Comparison of ENCODE assay signal across 18 mouse cellular contexts in the genomic region with DNA sequence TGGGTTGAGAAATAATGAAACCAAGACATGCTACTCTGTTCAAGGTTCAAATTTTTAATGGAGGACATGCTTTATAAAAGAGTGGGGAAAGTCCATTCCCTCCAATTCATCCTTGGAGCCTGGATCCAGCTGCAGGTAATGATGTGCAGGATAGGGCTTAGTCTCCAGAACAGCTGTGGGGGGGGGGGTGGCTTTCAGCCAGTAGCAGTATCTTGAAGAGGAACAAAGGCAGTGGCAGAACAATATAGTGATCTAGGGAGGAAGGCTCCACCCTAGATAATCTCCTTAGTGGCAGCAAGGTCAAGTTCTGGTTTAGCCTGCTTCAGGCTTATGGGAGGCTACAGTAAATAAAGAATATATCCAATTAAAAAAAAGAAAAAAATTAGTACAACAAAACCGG.
"Had no signal": no experiment of that assay in that cellular context is flagged by ENCODE, and none has a peak within 500 bp of the region (broad histone marks: within the 10 kb centered on the region; RNA-seq: fewer than 3 reads in every experiment).

No protein-coding gene starts in this region.

- H3K9ac ChIP-seq: liver, embryonic 13.5 days; liver, embryonic 15.5 days; liver, postnatal 0 days; lung, embryonic 14.5 days; neural tube, embryonic 13.5 days; neural tube, embryonic 15.5 days had no signal

- H3K9me3 ChIP-seq: liver, embryonic 15.5 days; neural tube, embryonic 15.5 days had no signal

- H3K27ac ChIP-seq: liver, embryonic 13.5 days; liver, embryonic 15.5 days; midbrain, embryonic 10.5 days; neural tube, embryonic 13.5 days; neural tube, embryonic 15.5 days had no signal

- ATAC-seq: liver, postnatal 0 days had no signal

- DNase-seq: liver, embryonic 13.5 days; liver, postnatal 0 days; lung, embryonic 14.5 days; lung, postnatal 10 days; lung, postnatal 4 days; retina, postnatal 1 day; right cerebral cortex, adult 18-20 months; right cerebral cortex, postnatal 25 days; right cerebral cortex, postnatal 4 days; spleen, adult 18-20 months; thymus, adult 18-20 months; thymus, postnatal 14 days; thymus, postnatal 36 days had no signal

- H3K27me3 ChIP-seq: liver, embryonic 13.5 days; liver, embryonic 15.5 days; neural tube, embryonic 13.5 days; neural tube, embryonic 15.5 days had no signal

- H3K4me3 ChIP-seq: liver, embryonic 13.5 days; liver, embryonic 15.5 days; midbrain, embryonic 10.5 days; myocyte; neural tube, embryonic 13.5 days; neural tube, embryonic 15.5 days had no signal

- H3K36me3 ChIP-seq: liver, embryonic 15.5 days; neural tube, embryonic 13.5 days; neural tube, embryonic 15.5 days had no signal

- H3K4me1 ChIP-seq: liver, embryonic 13.5 days; liver, embryonic 15.5 days; midbrain, embryonic 10.5 days; neural tube, embryonic 13.5 days; neural tube, embryonic 15.5 days had no signal

- H3K4me2 ChIP-seq: liver, embryonic 13.5 days; liver, embryonic 15.5 days; lung, embryonic 14.5 days; neural tube, embryonic 13.5 days; neural tube, embryonic 15.5 days had no signal
